Mouse (Mus musculus) liver, embryonic 14.5 days (tissue): ENCODE measurements around the gene Prrc2b. TPM values are rescaled to one million over a fixed set of nuclear protein-coding genes. Genes with fewer than 3 reads are reported as not detected.

Experiments used
- ATAC-seq: fragments of 200-750 bp; cut with Nextera tagmentation; 2 replicates; pipeline ENCODE4 v1.8.0; 2017; ENCODE audit warnings: moderate number of reproducible peaks, mild to moderate bottlenecking, moderate library complexity; ENCODE audit not compliant: insufficient read depth
- DNase-seq, 3 experiments: peaks; one replicate each; pipeline ENCODE4 v3.0.0-alpha.2; 2012 to 2013; ENCODE audit warnings: low read depth in 3 of 3, low spot score in 3 of 3
- H3K27ac ChIP-seq: fragments of 300-500 bp; sonication (generic); 2 replicates; pipeline ENCODE4 v1.5.1; 2014; ENCODE audit warnings: moderate library complexity, mild to moderate bottlenecking, control low read depth, inconsistent platforms
- H3K27me3 ChIP-seq: fragments of 300-500 bp; sonication (generic); 2 replicates; pipeline ENCODE4 v1.6.1; 2014; ENCODE audit warnings: mild to moderate bottlenecking, low read length, moderate library complexity; ENCODE audit not compliant: control insufficient read depth, insufficient read depth
- H3K36me3 ChIP-seq: fragments of 300-500 bp; sonication (generic); replicated peaks from 2 replicates; pipeline ENCODE4 v1.6.1; 2014; ENCODE audit warnings: low read depth; ENCODE audit not compliant: control insufficient read depth, insufficient read depth
- H3K4me1 ChIP-seq, 2 experiments: fragments of 200-500 bp in 1 of 2; fragments of 300-500 bp in 1 of 2; sonication (generic) in 1 of 2; replicated peaks; 2 replicates each; pipeline ENCODE4 v1.6.1; 2012 to 2014; ENCODE audit warnings: antibody characterized with exemption in 1 of 2, inconsistent platforms in 1 of 2, low read length in 1 of 2; ENCODE audit not compliant: control insufficient read depth in 2 of 2, insufficient read depth in 2 of 2
- H3K4me2 ChIP-seq: fragments of 300-500 bp; sonication (generic); 2 replicates; pipeline ENCODE4 v1.6.1; 2014; ENCODE audit warnings: low read depth, mild to moderate bottlenecking, control low read depth, moderate library complexity
- H3K4me3 ChIP-seq, 2 experiments: fragments of 200-500 bp in 1 of 2; fragments of 300-500 bp in 1 of 2; sonication (generic) in 1 of 2; 2 replicates each; pipeline ENCODE4 v1.5.1; 2012 to 2014; ENCODE audit warnings: low read depth in 2 of 2, low read length in 2 of 2, mild to moderate bottlenecking in 2 of 2, control low read depth in 1 of 2, inconsistent platforms in 1 of 2, moderate library complexity in 1 of 2; ENCODE audit not compliant: insufficient read depth in 1 of 2
- H3K9ac ChIP-seq: fragments of 300-500 bp; sonication (generic); replicated peaks from 2 replicates; pipeline ENCODE4 v1.6.1; 2014; ENCODE audit warnings: mild to moderate bottlenecking, control low read depth, moderate library complexity
- H3K9me3 ChIP-seq: fragments of 300-500 bp; sonication (generic); 2 replicates; pipeline ENCODE4 v1.6.1; 2016; ENCODE audit warnings: low read length, mixed read lengths; ENCODE audit not compliant: control insufficient read depth
- CTCF ChIP-seq: IDR thresholded peaks from 2 replicates; pipeline ENCODE4 v1.5.1; 2016; ENCODE audit warnings: antibody characterized with exemption, low read depth, control low read depth
- EP300 ChIP-seq: IDR thresholded peaks from 2 replicates; pipeline ENCODE4 v1.6.1; 2016; ENCODE audit warnings: antibody characterized with exemption, low read depth
- WGBS: fragments of 180-500 bp; shearing (Covaris S2); extraction: QIAGEN DNeasy Blood & Tissue Kit; methylation state at CpG from one replicate; pipeline ENCODE4 v1.1.7; 2014; ENCODE audit not compliant: insufficient replicate concordance; 5-methylcytosine and 5-hydroxymethylcytosine counted together
- polyA plus RNA-seq, 2 experiments: library from polyadenylated mRNA; depleted of rRNA in 1 of 2; stranded (reverse) in 1 of 2; unstranded in 1 of 2; fragments of >200 nt; fragmentation: Nextera tagmentation in 1 of 2; extraction: Ambion mirVana in 1 of 2; gene quantifications; 2 replicates each; pipeline versions ENCODE4 v1.2.1 to v1.2.3; 2012 to 2014

Prrc2b gene
- polyA plus RNA-seq, 2 experiments = 6.2 to 7.6 TPM

DNA sequence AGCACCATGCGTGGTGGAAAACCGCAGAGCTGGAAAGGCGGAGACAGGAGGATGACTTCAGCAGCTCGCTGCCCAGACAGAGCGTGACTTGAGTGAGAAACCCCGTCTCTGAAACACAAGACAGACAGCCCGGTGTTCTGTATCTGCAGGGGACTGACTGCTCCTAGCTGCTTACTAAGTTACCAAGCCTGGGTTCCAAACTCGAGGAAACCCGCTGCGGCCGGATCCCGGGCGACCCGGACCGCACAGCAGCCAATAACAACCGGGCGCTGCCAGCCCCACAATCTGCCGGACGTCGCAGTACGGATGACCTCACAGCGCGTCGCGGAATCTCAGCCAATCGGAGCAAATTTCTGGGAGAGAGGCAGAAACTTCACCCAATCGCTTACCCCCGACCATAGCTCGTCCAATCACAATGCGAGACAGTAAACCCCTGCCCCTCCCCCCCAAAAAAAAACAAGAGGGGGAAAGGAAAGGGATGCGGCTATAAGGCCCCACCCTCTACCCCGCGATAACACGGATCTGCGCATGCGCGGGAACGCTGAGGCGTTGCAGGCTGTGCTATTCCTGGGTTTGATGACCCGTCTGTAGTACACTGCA is 13.1 kb upstream of the Prrc2b start:
- under 1% methylated on average over 40 of the region's 40 CpGs for WGBS
- Histone ChIP-seq H3K27ac (peak overlapping the region; percentile 97), H3K9me3 (no peaks in the 10 kb centered on the region), H3K36me3 (no peaks in the 10 kb centered on the region), H3K4me2 (peak overlapping the region; percentile 98), H3K4me3 (peak overlapping the region; percentile 84 to 92), H3K4me1 (peaks cover 16 to 17% of the 10 kb centered on the region in 2 experiments), H3K27me3 (no peaks in the 10 kb centered on the region), H3K9ac (peak overlapping the region; percentile 88)
- TF ChIP-seq CTCF = no peak
- peak; percentile 52 for TF ChIP-seq EP300
- DNase-seq = peak; percentile 100
- ATAC-seq = peak; percentile 94

DNA sequence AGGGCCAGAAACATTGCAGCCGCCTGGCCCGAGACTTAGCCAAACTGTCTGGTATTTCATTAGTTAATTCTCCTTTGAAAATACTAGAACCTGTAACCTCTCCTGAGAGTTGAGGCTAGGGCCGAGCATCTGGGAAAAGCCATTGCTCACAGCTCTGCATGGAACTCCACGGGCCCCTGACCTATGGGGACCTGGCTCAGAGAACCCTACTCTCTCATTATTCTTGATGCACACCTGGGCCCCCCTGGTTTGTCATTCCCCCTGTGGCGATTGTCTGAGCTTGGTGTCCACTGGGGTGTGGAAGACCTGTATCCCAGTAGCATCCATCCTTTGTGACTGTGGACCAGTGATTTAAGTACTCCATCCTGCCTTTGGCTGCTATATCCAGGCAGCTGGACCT is 11.5 kb upstream of the Prrc2b start:
- Histone ChIP-seq H3K4me1 (peaks cover 10 to 14% of the 10 kb centered on the region in 2 experiments), H3K9ac (no peak overlapping the region), H3K27ac (no peak overlapping the region), H3K9me3 (no peaks in the 10 kb centered on the region), H3K36me3 (no peaks in the 10 kb centered on the region), H3K4me3 (no peak overlapping the region), H3K4me2 (no peak overlapping the region), H3K27me3 (no peaks in the 10 kb centered on the region)
- TF ChIP-seq EP300 = no peak
- TF ChIP-seq CTCF = no peak
- WGBS = 73% methylated on average over 5 of the region's 5 CpGs
- DNase-seq (no peak), ATAC-seq (no peak)

- Histone ChIP-seq H3K4me3 (no peak overlapping the region), H3K9ac (no peak overlapping the region), H3K27me3 (no peaks in the 10 kb centered on the region), H3K4me1 (peaks cover 20 to 23% of the 10 kb centered on the region in 2 experiments), H3K9me3 (no peaks in the 10 kb centered on the region), H3K36me3 (no peaks in the 10 kb centered on the region), H3K4me2 (no peak overlapping the region), H3K27ac (no peak overlapping the region)
- ATAC-seq = no peak
- TF ChIP-seq EP300 = no peak
- no peak for TF ChIP-seq CTCF
- 53% methylated on average over 4 of the region's 4 CpGs for WGBS
- no peak for DNase-seq
Measured at GRCm38 (mm10) chr2:32140498-32140934, 10.4 kb upstream of the Prrc2b start.

GRCm38 (mm10) chr2:32141602-32142001 is 9.3 kb upstream of the Prrc2b start:
- no peak overlapping the region for H3K4me2 ChIP-seq
- H3K9me3 ChIP-seq = no peaks in the 10 kb centered on the region
- no peak overlapping the region for H3K9ac ChIP-seq
- no peak for ATAC-seq
- H3K4me1 ChIP-seq = peaks cover 21 to 23% of the 10 kb centered on the region in 2 experiments
- no peak overlapping the region for H3K4me3 ChIP-seq
- no peaks in the 10 kb centered on the region for H3K36me3 ChIP-seq
- no peaks in the 10 kb centered on the region for H3K27me3 ChIP-seq
- TF ChIP-seq EP300 (no peak), CTCF (no peak)
- WGBS = 58% methylated on average over 6 of the region's 6 CpGs
- DNase-seq = no peak
- no peak overlapping the region for H3K27ac ChIP-seq

DNA sequence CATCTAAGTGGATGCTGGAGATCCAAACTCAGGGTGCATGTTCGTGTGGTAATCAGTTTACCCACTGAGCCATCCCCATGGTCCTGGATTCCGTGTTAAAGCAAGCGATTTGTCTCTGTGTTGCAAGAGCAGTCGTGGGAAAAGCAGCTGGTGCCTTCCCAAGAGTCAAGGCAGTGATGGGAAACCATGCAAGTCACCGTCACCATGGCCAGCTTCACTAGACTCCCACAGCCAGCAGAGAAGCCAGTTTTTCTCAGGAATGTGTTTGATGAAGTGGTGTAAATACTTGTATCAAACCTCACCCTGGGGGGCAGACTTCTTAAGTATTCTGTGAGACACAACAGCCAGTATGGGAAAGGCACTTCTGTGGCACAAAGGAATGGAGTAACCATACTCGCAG is 8.5 kb upstream of the Prrc2b start:
- no peak overlapping the region for H3K4me2 ChIP-seq
- H3K9ac ChIP-seq = no peak overlapping the region
- no peak for DNase-seq
- no peaks in the 10 kb centered on the region for H3K27me3 ChIP-seq
- no peaks in the 10 kb centered on the region for H3K36me3 ChIP-seq
- H3K4me1 ChIP-seq = peaks cover 20 to 24% of the 10 kb centered on the region in 2 experiments
- TF ChIP-seq CTCF (no peak), EP300 (no peak)
- ATAC-seq = no peak
- no peak overlapping the region for H3K4me3 ChIP-seq
- WGBS = 64% methylated on average over 6 of the region's 6 CpGs
- no peak overlapping the region for H3K27ac ChIP-seq
- H3K9me3 ChIP-seq = no peaks in the 10 kb centered on the region
